Mouse (Mus musculus): ENCODE data around the gene Shroom4. TPM values are rescaled to one million over a fixed set of nuclear protein-coding genes. Genes with fewer than 3 reads are reported as not detected.

Gene Shroom4
- total and polyA plus RNA-seq, 2 experiments from 2014 or later, result 0.95 to 6.4 TPM

GRCm38 (mm10) chrX:6581181-6581580 lies 181.5 kb downstream of the Shroom4 start:
- ATAC-seq, result no peak
- no peak overlapping the region for H3K4me3 ChIP-seq (ENCODE audit: low read length)
- H3K9ac ChIP-seq (replicated peaks; ENCODE audit: low read length), result no peak overlapping the region
- H3K27ac ChIP-seq, result no peak overlapping the region
- no peak for DNase-seq (ENCODE audit: low spot score)
- no peak for TF ChIP-seq CTCF (IDR thresholded peaks at IDR 0.05; ENCODE audit: low read depth)
- no peaks in the 10 kb centered on the region for H3K4me1 ChIP-seq (ENCODE audit: insufficient read depth, low read length)
- no peaks in the 10 kb centered on the region for H3K9me3 ChIP-seq (ENCODE audit: low read length)
- 44% methylated on average over 1 of the region's 1 CpGs for WGBS
- no peaks in the 10 kb centered on the region for H3K27me3 ChIP-seq (ENCODE audit: insufficient read depth, low read length)
- H3K4me2 ChIP-seq (ENCODE audit: low read depth, low read length), result no peak overlapping the region
- H3K36me3 ChIP-seq (ENCODE audit: insufficient read depth, low read length), result no peaks in the 10 kb centered on the region

DNA sequence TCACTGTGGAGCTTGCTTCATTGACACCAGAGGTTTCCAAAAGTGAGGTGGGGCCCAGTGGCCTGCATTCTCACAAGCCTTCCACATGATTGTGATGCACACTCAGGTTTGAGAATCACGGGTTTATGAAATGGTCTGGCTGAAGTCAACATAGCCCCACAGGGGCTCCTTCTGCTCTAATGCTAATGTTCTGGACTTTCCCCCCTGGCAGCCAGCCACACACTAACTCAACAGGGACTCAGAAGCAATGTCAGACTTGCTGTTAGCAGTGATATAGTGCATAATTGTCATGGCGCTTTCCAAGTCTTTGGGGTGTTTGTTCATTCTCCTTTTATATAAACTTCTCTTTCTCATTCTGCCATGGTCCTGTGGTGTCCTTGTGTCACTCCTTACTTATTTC lies 183.0 kb downstream of the Shroom4 start:
- TF ChIP-seq CTCF (IDR thresholded peaks at IDR 0.05; ENCODE audit: low read depth), result no peak
- no peaks in the 10 kb centered on the region for H3K4me1 ChIP-seq (ENCODE audit: insufficient read depth, low read length)
- WGBS, result 71% methylated on average over 2 of the region's 2 CpGs
- no peak overlapping the region for H3K4me2 ChIP-seq (ENCODE audit: low read depth, low read length)
- no peaks in the 10 kb centered on the region for H3K27me3 ChIP-seq (ENCODE audit: insufficient read depth, low read length)
- H3K27ac ChIP-seq, result no peak overlapping the region
- H3K4me3 ChIP-seq (ENCODE audit: low read length), result no peak overlapping the region
- no peaks in the 10 kb centered on the region for H3K9me3 ChIP-seq (ENCODE audit: low read length)
- ATAC-seq (no peak), DNase-seq (ENCODE audit: low spot score) (peak; percentile 4)
- no peaks in the 10 kb centered on the region for H3K36me3 ChIP-seq (ENCODE audit: insufficient read depth, low read length)
- H3K9ac ChIP-seq (replicated peaks; ENCODE audit: low read length), result no peak overlapping the region

GRCm38 (mm10) chrX:6594183-6594582 lies 194.5 kb downstream of the Shroom4 start:
- H3K9ac ChIP-seq (replicated peaks; ENCODE audit: low read length), result no peak overlapping the region
- no peaks in the 10 kb centered on the region for H3K9me3 ChIP-seq (ENCODE audit: low read length)
- no peaks in the 10 kb centered on the region for H3K4me1 ChIP-seq (ENCODE audit: insufficient read depth, low read length)
- no peaks in the 10 kb centered on the region for H3K27me3 ChIP-seq (ENCODE audit: insufficient read depth, low read length)
- whole genome bisulfite sequencing, result 84% methylated on average over 3 of the region's 3 CpGs
- DNase-seq (ENCODE audit: low spot score) (no peak), ATAC-seq (no peak)
- no peak overlapping the region for H3K4me3 ChIP-seq (ENCODE audit: low read length)
- no peak overlapping the region for H3K27ac ChIP-seq
- no peaks in the 10 kb centered on the region for H3K36me3 ChIP-seq (ENCODE audit: insufficient read depth, low read length)
- H3K4me2 ChIP-seq (ENCODE audit: low read depth, low read length), result no peak overlapping the region
- no peak for TF ChIP-seq CTCF (IDR thresholded peaks at IDR 0.05; ENCODE audit: low read depth)

- H3K9me3 ChIP-seq (ENCODE audit: low read length), result no peaks in the 10 kb centered on the region
- ATAC-seq (no peak), DNase-seq (ENCODE audit: low spot score) (peak; percentile 3)
- no peak overlapping the region for H3K27ac ChIP-seq
- no peak overlapping the region for H3K4me3 ChIP-seq (ENCODE audit: low read length)
- 5% methylated on average over 2 of the region's 2 CpGs for WGBS
- no peaks in the 10 kb centered on the region for H3K36me3 ChIP-seq (ENCODE audit: insufficient read depth, low read length)
- H3K4me2 ChIP-seq (ENCODE audit: low read depth, low read length), result no peak overlapping the region
- H3K9ac ChIP-seq (replicated peaks; ENCODE audit: low read length), result no peak overlapping the region
- TF ChIP-seq CTCF (IDR thresholded peaks at IDR 0.05; ENCODE audit: low read depth), result peak; percentile 47
- no peaks in the 10 kb centered on the region for H3K27me3 ChIP-seq (ENCODE audit: insufficient read depth, low read length)
- no peaks in the 10 kb centered on the region for H3K4me1 ChIP-seq (ENCODE audit: insufficient read depth, low read length)
These were observed 254.4 kb downstream of the Shroom4 start for GRCm38 (mm10) chrX:6654024-6654423.

DNA sequence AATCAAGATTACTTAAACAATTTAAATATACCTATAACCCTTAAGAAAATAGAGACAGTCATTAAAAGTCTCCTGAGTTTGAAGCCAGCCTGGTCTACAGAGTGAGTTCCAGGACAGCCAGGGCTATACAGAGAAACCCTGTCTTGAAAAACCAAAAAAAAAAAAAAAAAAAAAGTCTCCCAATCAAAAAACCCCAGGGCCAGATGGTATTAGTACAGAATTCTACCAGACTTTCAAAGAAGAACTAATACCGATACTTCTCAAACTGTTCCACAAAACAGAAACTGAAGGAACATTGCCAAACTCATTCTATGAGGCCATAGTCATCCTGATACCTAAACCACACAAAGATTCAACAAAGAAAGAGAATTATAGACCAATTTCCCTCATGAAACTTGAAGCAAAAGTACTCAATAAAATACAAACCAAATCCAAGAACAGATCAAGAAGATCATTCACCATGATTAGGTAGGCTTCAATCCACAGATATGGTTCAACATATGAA lies 259.2 kb downstream of the Shroom4 start:
- Histone ChIP-seq H3K4me3 (ENCODE audit: low read length) (no peak overlapping the region), H3K36me3 (ENCODE audit: insufficient read depth, low read length) (no peaks in the 10 kb centered on the region), H3K27me3 (ENCODE audit: insufficient read depth, low read length) (no peaks in the 10 kb centered on the region), H3K4me2 (ENCODE audit: low read depth, low read length) (no peak overlapping the region), H3K9ac (replicated peaks; ENCODE audit: low read length) (no peak overlapping the region), H3K4me1 (ENCODE audit: insufficient read depth, low read length) (no peaks in the 10 kb centered on the region), H3K9me3 (ENCODE audit: low read length) (no peaks in the 10 kb centered on the region), H3K27ac (no peak overlapping the region)
- TF ChIP-seq CTCF (IDR thresholded peaks at IDR 0.05; ENCODE audit: low read depth), result no peak
- no peak for DNase-seq (ENCODE audit: low spot score)
- no peak for ATAC-seq
- 93% methylated on average over 1 of the region's 1 CpGs for WGBS

Other genes with a start within 250 kb of the Shroom4 start
- gene Nudt10, start 226.8 kb upstream of the Shroom4 start, total RNA-seq (2014; rRNA removed), result 38.8 and 47.3 TPM in 2 replicates
- 32.8 and 33.5 TPM in 2 replicates for gene Nudt10, start 226.8 kb upstream of the Shroom4 start, polyA plus RNA-seq (2015; fragmentation: Nextera tagmentation; extraction: Ambion mirVana)
- 0.07 and 0.10 TPM in 2 replicates for gene Bmp15, start 79.1 kb upstream of the Shroom4 start, total RNA-seq (2014; rRNA removed)
- 0.20 and 0.29 TPM in 2 replicates for gene Bmp15, start 79.1 kb upstream of the Shroom4 start, polyA plus RNA-seq (2015; fragmentation: Nextera tagmentation; extraction: Ambion mirVana)

All from hindbrain, postnatal 0 days (tissue).